Mouse (Mus musculus) midbrain, postnatal 0 days (tissue): Measurements from ENCODE around the gene Il33. TPM values are rescaled to one million over a fixed set of nuclear protein-coding genes. Genes with fewer than 3 reads are reported as not detected.

Source experiments
- ATAC-seq: fragments of 200-750 bp; cut with Nextera tagmentation; 2 replicates; pipeline ENCODE4 v1.8.0; 2017; ENCODE audit warnings: moderate number of reproducible peaks, mild to moderate bottlenecking, moderate TSS enrichment, moderate library complexity; ENCODE audit not compliant: low FRiP score
- DNase-seq: peaks from one replicate; pipeline ENCODE4 v3.0.0-alpha.2; 2015; ENCODE audit warnings: low spot score
- H3K27ac ChIP-seq: fragments of 300-500 bp; sonication (generic); 2 replicates; pipeline ENCODE4 v1.5.1; 2014; ENCODE audit warnings: low read depth, mild to moderate bottlenecking, low read length, mixed read lengths
- H3K27me3 ChIP-seq: fragments of 300-500 bp; sonication (generic); 2 replicates; pipeline ENCODE4 v1.6.1; 2014; ENCODE audit warnings: low read length, control low read depth, mixed read lengths; ENCODE audit not compliant: insufficient read depth
- H3K36me3 ChIP-seq: fragments of 300-500 bp; sonication (generic); 2 replicates; pipeline ENCODE4 v1.6.1; 2014; ENCODE audit warnings: low read length, control low read depth, mixed read lengths; ENCODE audit not compliant: insufficient read depth
- H3K4me1 ChIP-seq: fragments of 300-500 bp; sonication (generic); 2 replicates; pipeline ENCODE4 v1.6.1; 2014; ENCODE audit warnings: mild to moderate bottlenecking, control low read depth, antibody characterized with exemption, low read length, mixed read lengths; ENCODE audit not compliant: insufficient read depth
- H3K4me2 ChIP-seq: fragments of 300-500 bp; sonication (generic); 2 replicates; pipeline ENCODE4 v1.6.1; 2014; ENCODE audit warnings: low read depth, mild to moderate bottlenecking, low read length, mixed read lengths; ENCODE audit not compliant: poor library complexity, severe bottlenecking
- H3K4me3 ChIP-seq: fragments of 300-500 bp; sonication (generic); 2 replicates; pipeline ENCODE4 v1.5.1; 2014; ENCODE audit warnings: low read depth, mild to moderate bottlenecking, low read length, moderate library complexity
- H3K9ac ChIP-seq: fragments of 300-500 bp; sonication (generic); replicated peaks from 2 replicates; pipeline ENCODE4 v1.6.1; 2014; ENCODE audit warnings: mild to moderate bottlenecking, low read length, moderate library complexity, mixed read lengths; ENCODE audit not compliant: poor library complexity, severe bottlenecking
- H3K9me3 ChIP-seq: fragments of 300-500 bp; sonication (generic); 2 replicates; pipeline ENCODE4 v1.6.1; 2016; ENCODE audit warnings: low read length, control low read depth
- CTCF ChIP-seq: IDR thresholded peaks from 2 replicates; pipeline ENCODE4 v1.5.1; 2016; ENCODE audit warnings: antibody characterized with exemption, mild to moderate bottlenecking
- WGBS: fragments of 180-500 bp; shearing (Covaris S2); extraction: QIAGEN DNeasy Blood & Tissue Kit; methylation state at CpG from one replicate; pipeline ENCODE4 v1.1.7; 2014; 5-methylcytosine and 5-hydroxymethylcytosine counted together
- polyA plus RNA-seq: library from polyadenylated mRNA; unstranded; fragments of >200 nt; fragmentation: Nextera tagmentation; extraction: Ambion mirVana; gene quantifications from 2 replicates; pipeline ENCODE4 v1.2.1, GENCODE M21; 2015
- total RNA-seq: library from RNA; depleted of rRNA; stranded (reverse); fragments of >200 nt; gene quantifications from 2 replicates; pipeline ENCODE4 v1.2.3, GENCODE M21; 2014

The Il33 gene
- total and polyA plus RNA-seq, 2 experiments from 2014 or later = 6.2 to 8.7 TPM

DNA sequence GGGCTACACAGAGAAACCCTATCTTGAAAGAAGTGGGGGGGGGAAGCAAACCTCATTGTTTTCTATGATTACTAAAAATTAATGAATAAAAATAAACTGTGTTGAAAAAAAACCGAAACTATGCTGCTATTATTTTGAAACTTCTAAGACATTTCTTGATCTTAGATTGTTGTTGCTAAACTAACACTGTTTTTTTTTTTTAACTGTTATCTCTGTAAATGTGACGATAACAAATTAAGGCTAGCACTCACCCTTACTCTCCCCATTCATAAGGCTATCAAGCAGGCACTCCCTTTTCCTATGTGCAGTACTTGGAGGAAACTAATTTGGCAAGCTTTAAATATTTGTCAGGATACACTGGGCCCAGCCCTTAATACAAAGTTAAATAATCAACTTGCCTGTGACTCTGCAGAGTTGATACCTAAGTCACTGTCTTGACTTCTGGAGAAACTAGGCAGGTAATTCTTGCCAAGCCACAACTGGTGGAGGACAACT, 38.7 kb downstream of the Il33 start:
- TF ChIP-seq CTCF = no peak
- Histone ChIP-seq H3K4me1 (no peaks in the 10 kb centered on the region), H3K4me2 (no peak overlapping the region), H3K9me3 (no peaks in the 10 kb centered on the region), H3K9ac (no peak overlapping the region), H3K36me3 (no peaks in the 10 kb centered on the region), H3K4me3 (no peak overlapping the region), H3K27me3 (no peaks in the 10 kb centered on the region), H3K27ac (no peak overlapping the region)
- WGBS = 89% methylated on average over 2 of the region's 2 CpGs
- no peak for ATAC-seq
- DNase-seq = no peak

- no peak overlapping the region for H3K4me3 ChIP-seq
- H3K4me1 ChIP-seq = no peaks in the 10 kb centered on the region
- DNase-seq (no peak), ATAC-seq (no peak)
- WGBS = 89% methylated on average over 3 of the region's 3 CpGs
- H3K9me3 ChIP-seq = no peaks in the 10 kb centered on the region
- no peaks in the 10 kb centered on the region for H3K27me3 ChIP-seq
- no peak overlapping the region for H3K27ac ChIP-seq
- TF ChIP-seq CTCF = no peak
- H3K36me3 ChIP-seq = no peaks in the 10 kb centered on the region
- H3K4me2 ChIP-seq = no peak overlapping the region
- H3K9ac ChIP-seq = no peak overlapping the region
These were observed 43.0 kb downstream of the Il33 start for GRCm38 (mm10) chr19:29967960-29968359.

- no peaks in the 10 kb centered on the region for H3K36me3 ChIP-seq
- ATAC-seq = no peak
- no peak for TF ChIP-seq CTCF
- no peaks in the 10 kb centered on the region for H3K27me3 ChIP-seq
- H3K4me2 ChIP-seq = no peak overlapping the region
- DNase-seq = no peak
- H3K9ac ChIP-seq = no peak overlapping the region
- H3K4me1 ChIP-seq = no peaks in the 10 kb centered on the region
- H3K4me3 ChIP-seq = no peak overlapping the region
- no peaks in the 10 kb centered on the region for H3K9me3 ChIP-seq
- no peak overlapping the region for H3K27ac ChIP-seq
- 87% methylated on average over 5 of the region's 5 CpGs for WGBS
These were observed 48.5 kb downstream of the Il33 start for GRCm38 (mm10) chr19:29973396-29973795.

GRCm38 (mm10) chr19:29978847-29979246, 53.9 kb downstream of the Il33 start:
- no peak overlapping the region for H3K4me3 ChIP-seq
- no peaks in the 10 kb centered on the region for H3K27me3 ChIP-seq
- no peak overlapping the region for H3K4me2 ChIP-seq
- H3K27ac ChIP-seq = no peak overlapping the region
- TF ChIP-seq CTCF = peak; percentile 77
- no peaks in the 10 kb centered on the region for H3K36me3 ChIP-seq
- DNase-seq (peak; percentile 81), ATAC-seq (no peak)
- WGBS = 56% methylated on average over 2 of the region's 2 CpGs
- no peaks in the 10 kb centered on the region for H3K9me3 ChIP-seq
- no peaks in the 10 kb centered on the region for H3K4me1 ChIP-seq
- no peak overlapping the region for H3K9ac ChIP-seq

GRCm38 (mm10) chr19:29979452-29980089, 54.7 kb downstream of the Il33 start:
- Histone ChIP-seq H3K4me3 (no peak overlapping the region), H3K9ac (no peak overlapping the region), H3K4me1 (no peaks in the 10 kb centered on the region), H3K27me3 (no peaks in the 10 kb centered on the region), H3K36me3 (no peaks in the 10 kb centered on the region), H3K4me2 (no peak overlapping the region), H3K27ac (no peak overlapping the region), H3K9me3 (no peaks in the 10 kb centered on the region)
- DNase-seq (no peak), ATAC-seq (no peak)
- WGBS = 84% methylated on average over 8 of the region's 8 CpGs
- no peak for TF ChIP-seq CTCF

DNA sequence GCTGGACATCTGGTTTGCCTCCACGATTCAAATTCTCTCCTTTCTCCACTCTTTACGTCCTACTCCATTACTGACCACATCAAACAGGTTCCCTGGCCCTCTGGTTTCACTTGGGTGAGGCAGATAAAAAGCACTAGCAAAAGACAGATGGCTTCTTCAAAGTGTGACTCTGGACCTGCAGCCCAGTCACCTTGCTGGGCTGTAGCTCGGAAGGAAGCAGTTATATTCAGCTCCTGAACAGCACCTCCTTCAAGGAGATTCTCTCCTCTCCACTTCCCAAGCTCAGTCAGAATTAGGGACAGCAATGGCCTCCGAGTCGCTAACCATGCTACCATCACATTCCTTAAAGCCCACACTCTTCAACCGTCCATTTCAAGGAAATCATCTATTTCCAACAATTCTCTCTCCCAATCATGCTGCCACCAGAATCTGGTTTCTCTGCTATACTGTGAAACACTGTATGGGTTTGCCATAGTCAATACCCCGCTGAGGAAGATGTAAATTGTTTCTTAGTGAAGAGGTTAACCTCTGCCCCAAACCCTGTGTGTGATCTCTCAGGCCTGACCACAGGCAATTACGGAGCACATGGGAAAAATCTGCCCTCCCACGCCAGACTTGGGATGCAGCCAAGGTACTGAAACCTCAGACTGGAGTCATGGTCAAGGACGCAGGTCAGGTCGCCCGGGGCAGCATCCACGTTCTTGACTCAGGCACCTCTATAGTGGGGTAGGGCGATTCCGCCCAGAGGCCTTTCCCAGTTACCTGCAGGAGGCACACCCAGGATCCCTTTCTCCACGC, 59.5 kb downstream of the Il33 start:
- Histone ChIP-seq H3K27me3 (no peaks in the 10 kb centered on the region), H3K27ac (no peak overlapping the region), H3K4me1 (no peaks in the 10 kb centered on the region), H3K4me3 (no peak overlapping the region), H3K9ac (no peak overlapping the region), H3K36me3 (no peaks in the 10 kb centered on the region), H3K4me2 (no peak overlapping the region), H3K9me3 (no peaks in the 10 kb centered on the region)
- TF ChIP-seq CTCF = no peak
- WGBS = 66% methylated on average over 16 of the region's 16 CpGs
- DNase-seq = no peak
- ATAC-seq = no peak
